Mouse (Mus musculus): Measurements from ENCODE around the gene Clec3b. TPM values are rescaled to one million over a fixed set of nuclear protein-coding genes. Genes with fewer than 3 reads are reported as not detected.

Clec3b gene
- polyA plus RNA-seq, 1 experiment from 2014 or later, result not detected

GRCm38 (mm10) chr9:123174356-123174755 lies 23.6 kb downstream of the Clec3b start:
- no peaks in the 10 kb centered on the region for H3K9me3 ChIP-seq (ENCODE audit: low read length)
- no peak overlapping the region for H3K4me2 ChIP-seq (ENCODE audit: low read depth, low read length)
- 80% methylated on average over 4 of the region's 4 CpGs for WGBS (ENCODE audit: insufficient replicate concordance)
- H3K27ac ChIP-seq (ENCODE audit: low read depth), result no peak overlapping the region
- H3K4me3 ChIP-seq (ENCODE audit: low read depth, low read length), result no peak overlapping the region
- H3K9ac ChIP-seq (replicated peaks), result no peak overlapping the region
- TF ChIP-seq EP300 (IDR thresholded peaks at IDR 0.05; ENCODE audit: low read depth) (no peak), CTCF (IDR thresholded peaks at IDR 0.05; ENCODE audit: low read depth) (no peak)
- no peaks in the 10 kb centered on the region for H3K4me1 ChIP-seq (ENCODE audit: insufficient read depth)
- no peaks in the 10 kb centered on the region for H3K27me3 ChIP-seq (ENCODE audit: insufficient read depth, low read length)
- DNase-seq (no peak), ATAC-seq (no peak)
- H3K36me3 ChIP-seq (replicated peaks; ENCODE audit: insufficient read depth, low read length), result no peaks in the 10 kb centered on the region

GRCm38 (mm10) chr9:123177380-123178048 lies 26.8 kb downstream of the Clec3b start:
- no peaks in the 10 kb centered on the region for H3K27me3 ChIP-seq (ENCODE audit: insufficient read depth, low read length)
- DNase-seq, result no peak
- H3K4me3 ChIP-seq (ENCODE audit: low read depth, low read length), result no peak overlapping the region
- H3K4me1 ChIP-seq (ENCODE audit: insufficient read depth), result no peaks in the 10 kb centered on the region
- no peak for ATAC-seq
- H3K9me3 ChIP-seq (ENCODE audit: low read length), result no peaks in the 10 kb centered on the region
- no peak overlapping the region for H3K4me2 ChIP-seq (ENCODE audit: low read depth, low read length)
- H3K27ac ChIP-seq (ENCODE audit: low read depth), result no peak overlapping the region
- WGBS (ENCODE audit: insufficient replicate concordance), result 64% methylated on average over 9 of the region's 9 CpGs
- no peak overlapping the region for H3K9ac ChIP-seq (replicated peaks)
- H3K36me3 ChIP-seq (replicated peaks; ENCODE audit: insufficient read depth, low read length), result no peaks in the 10 kb centered on the region
- no peak for TF ChIP-seq EP300 (IDR thresholded peaks at IDR 0.05; ENCODE audit: low read depth)
- no peak for TF ChIP-seq CTCF (IDR thresholded peaks at IDR 0.05; ENCODE audit: low read depth)

GRCm38 (mm10) chr9:123180003-123180402 lies 29.3 kb downstream of the Clec3b start:
- no peaks in the 10 kb centered on the region for H3K27me3 ChIP-seq (ENCODE audit: insufficient read depth, low read length)
- no peak overlapping the region for H3K4me3 ChIP-seq (ENCODE audit: low read depth, low read length)
- no peak overlapping the region for H3K4me2 ChIP-seq (ENCODE audit: low read depth, low read length)
- H3K27ac ChIP-seq (ENCODE audit: low read depth), result no peak overlapping the region
- no peak for TF ChIP-seq EP300 (IDR thresholded peaks at IDR 0.05; ENCODE audit: low read depth)
- TF ChIP-seq CTCF (IDR thresholded peaks at IDR 0.05; ENCODE audit: low read depth), result no peak
- no peaks in the 10 kb centered on the region for H3K4me1 ChIP-seq (ENCODE audit: insufficient read depth)
- no peaks in the 10 kb centered on the region for H3K36me3 ChIP-seq (replicated peaks; ENCODE audit: insufficient read depth, low read length)
- 79% methylated on average over 6 of the region's 6 CpGs for WGBS (ENCODE audit: insufficient replicate concordance)
- DNase-seq (no peak), ATAC-seq (no peak)
- no peaks in the 10 kb centered on the region for H3K9me3 ChIP-seq (ENCODE audit: low read length)
- H3K9ac ChIP-seq (replicated peaks), result no peak overlapping the region

GRCm38 (mm10) chr9:123183226-123183625 lies 32.5 kb downstream of the Clec3b start:
- ATAC-seq (no peak), DNase-seq (no peak)
- 54% methylated on average over 8 of the region's 8 CpGs for WGBS (ENCODE audit: insufficient replicate concordance)
- Histone ChIP-seq H3K27me3 (ENCODE audit: insufficient read depth, low read length) (no peaks in the 10 kb centered on the region), H3K9me3 (ENCODE audit: low read length) (no peaks in the 10 kb centered on the region), H3K27ac (ENCODE audit: low read depth) (no peak overlapping the region), H3K36me3 (replicated peaks; ENCODE audit: insufficient read depth, low read length) (no peaks in the 10 kb centered on the region), H3K4me3 (ENCODE audit: low read depth, low read length) (no peak overlapping the region), H3K9ac (replicated peaks) (no peak overlapping the region), H3K4me1 (ENCODE audit: insufficient read depth) (no peaks in the 10 kb centered on the region), H3K4me2 (ENCODE audit: low read depth, low read length) (no peak overlapping the region)
- no peak for TF ChIP-seq EP300 (IDR thresholded peaks at IDR 0.05; ENCODE audit: low read depth)
- TF ChIP-seq CTCF (IDR thresholded peaks at IDR 0.05; ENCODE audit: low read depth), result no peak

- no peak for TF ChIP-seq EP300 (IDR thresholded peaks at IDR 0.05; ENCODE audit: low read depth)
- no peak for TF ChIP-seq CTCF (IDR thresholded peaks at IDR 0.05; ENCODE audit: low read depth)
- 27% methylated on average over 2 of the region's 2 CpGs for WGBS (ENCODE audit: insufficient replicate concordance)
- Histone ChIP-seq H3K4me3 (ENCODE audit: low read depth, low read length) (no peak overlapping the region), H3K9me3 (ENCODE audit: low read length) (no peaks in the 10 kb centered on the region), H3K27ac (ENCODE audit: low read depth) (no peak overlapping the region), H3K36me3 (replicated peaks; ENCODE audit: insufficient read depth, low read length) (no peaks in the 10 kb centered on the region), H3K27me3 (ENCODE audit: insufficient read depth, low read length) (no peaks in the 10 kb centered on the region), H3K9ac (replicated peaks) (no peak overlapping the region), H3K4me1 (ENCODE audit: insufficient read depth) (no peaks in the 10 kb centered on the region), H3K4me2 (ENCODE audit: low read depth, low read length) (no peak overlapping the region)
- DNase-seq, result no peak
- no peak for ATAC-seq
These were observed 34.8 kb downstream of the Clec3b start for GRCm38 (mm10) chr9:123185546-123185945.

GRCm38 (mm10) chr9:123186151-123186550 lies 35.4 kb downstream of the Clec3b start:
- TF ChIP-seq EP300 (IDR thresholded peaks at IDR 0.05; ENCODE audit: low read depth) (no peak), CTCF (IDR thresholded peaks at IDR 0.05; ENCODE audit: low read depth) (no peak)
- H3K4me3 ChIP-seq (ENCODE audit: low read depth, low read length), result no peak overlapping the region
- no peaks in the 10 kb centered on the region for H3K27me3 ChIP-seq (ENCODE audit: insufficient read depth, low read length)
- H3K36me3 ChIP-seq (replicated peaks; ENCODE audit: insufficient read depth, low read length), result no peaks in the 10 kb centered on the region
- no peaks in the 10 kb centered on the region for H3K9me3 ChIP-seq (ENCODE audit: low read length)
- H3K4me2 ChIP-seq (ENCODE audit: low read depth, low read length), result no peak overlapping the region
- H3K4me1 ChIP-seq (ENCODE audit: insufficient read depth), result no peaks in the 10 kb centered on the region
- no peak for DNase-seq
- no peak overlapping the region for H3K27ac ChIP-seq (ENCODE audit: low read depth)
- 76% methylated on average over 5 of the region's 5 CpGs for WGBS (ENCODE audit: insufficient replicate concordance)
- H3K9ac ChIP-seq (replicated peaks), result no peak overlapping the region
- no peak for ATAC-seq

Measured in liver, postnatal 0 days (tissue).